Mouse (Mus musculus): ENCODE results near the gene Smco4. TPM values are rescaled to one million over a fixed set of nuclear protein-coding genes. Genes with fewer than 3 reads are reported as not detected.

The Smco4 gene
- total and polyA plus RNA-seq, 2 experiments from 2014 or later: 0.38 to 5.0 TPM

GRCm38 (mm10) chr9:15525246-15525645 lies 32.0 kb downstream of the Smco4 start:
- Histone ChIP-seq H3K9ac (replicated peaks; ENCODE audit: low read length, poor library complexity, severe bottlenecking) (no peak overlapping the region), H3K4me3 (ENCODE audit: low read depth, low read length) (no peak overlapping the region), H3K9me3 (ENCODE audit: low read length) (no peaks in the 10 kb centered on the region), H3K36me3 (ENCODE audit: insufficient read depth, low read length) (no peaks in the 10 kb centered on the region), H3K27me3 (ENCODE audit: insufficient read depth, low read length) (no peaks in the 10 kb centered on the region), H3K27ac (ENCODE audit: low read depth, low read length) (no peak overlapping the region), H3K4me1 (ENCODE audit: insufficient read depth, low read length) (no peaks in the 10 kb centered on the region), H3K4me2 (ENCODE audit: low read depth, low read length, poor library complexity, severe bottlenecking) (no peak overlapping the region)
- ATAC-seq (ENCODE audit: low FRiP score) (no peak), DNase-seq (ENCODE audit: low spot score) (no peak)
- WGBS: 78% methylated on average over 8 of the region's 8 CpGs
- no peak for TF ChIP-seq CTCF (IDR thresholded peaks at IDR 0.05)

GRCm38 (mm10) chr9:15526539-15526938 lies 33.3 kb downstream of the Smco4 start:
- Histone ChIP-seq H3K27ac (ENCODE audit: low read depth, low read length) (no peak overlapping the region), H3K36me3 (ENCODE audit: insufficient read depth, low read length) (no peaks in the 10 kb centered on the region), H3K27me3 (ENCODE audit: insufficient read depth, low read length) (no peaks in the 10 kb centered on the region), H3K4me1 (ENCODE audit: insufficient read depth, low read length) (no peaks in the 10 kb centered on the region), H3K4me2 (ENCODE audit: low read depth, low read length, poor library complexity, severe bottlenecking) (no peak overlapping the region), H3K4me3 (ENCODE audit: low read depth, low read length) (no peak overlapping the region), H3K9me3 (ENCODE audit: low read length) (no peaks in the 10 kb centered on the region), H3K9ac (replicated peaks; ENCODE audit: low read length, poor library complexity, severe bottlenecking) (no peak overlapping the region)
- ATAC-seq (ENCODE audit: low FRiP score) (no peak), DNase-seq (ENCODE audit: low spot score) (no peak)
- WGBS: 77% methylated on average over 7 of the region's 7 CpGs
- no peak for TF ChIP-seq CTCF (IDR thresholded peaks at IDR 0.05)

- Histone ChIP-seq H3K27ac (ENCODE audit: low read depth, low read length) (no peak overlapping the region), H3K9me3 (ENCODE audit: low read length) (no peaks in the 10 kb centered on the region), H3K4me3 (ENCODE audit: low read depth, low read length) (no peak overlapping the region), H3K4me2 (ENCODE audit: low read depth, low read length, poor library complexity, severe bottlenecking) (no peak overlapping the region), H3K36me3 (ENCODE audit: insufficient read depth, low read length) (no peaks in the 10 kb centered on the region), H3K27me3 (ENCODE audit: insufficient read depth, low read length) (no peaks in the 10 kb centered on the region), H3K4me1 (ENCODE audit: insufficient read depth, low read length) (no peaks in the 10 kb centered on the region), H3K9ac (replicated peaks; ENCODE audit: low read length, poor library complexity, severe bottlenecking) (no peak overlapping the region)
- DNase-seq (ENCODE audit: low spot score) (no peak), ATAC-seq (ENCODE audit: low FRiP score) (no peak)
- 67% methylated on average over 6 of the region's 6 CpGs for WGBS
- TF ChIP-seq CTCF (IDR thresholded peaks at IDR 0.05): no peak
Observed at GRCm38 (mm10) chr9:15527846-15528245, 34.6 kb downstream of the Smco4 start.

- no peaks in the 10 kb centered on the region for H3K27me3 ChIP-seq (ENCODE audit: insufficient read depth, low read length)
- no peak for TF ChIP-seq CTCF (IDR thresholded peaks at IDR 0.05)
- H3K36me3 ChIP-seq (ENCODE audit: insufficient read depth, low read length): no peaks in the 10 kb centered on the region
- WGBS: 87% methylated on average over 7 of the region's 7 CpGs
- no peaks in the 10 kb centered on the region for H3K4me1 ChIP-seq (ENCODE audit: insufficient read depth, low read length)
- DNase-seq (ENCODE audit: low spot score): no peak
- H3K9me3 ChIP-seq (ENCODE audit: low read length): no peaks in the 10 kb centered on the region
- no peak overlapping the region for H3K4me2 ChIP-seq (ENCODE audit: low read depth, low read length, poor library complexity, severe bottlenecking)
- no peak for ATAC-seq (ENCODE audit: low FRiP score)
- H3K9ac ChIP-seq (replicated peaks; ENCODE audit: low read length, poor library complexity, severe bottlenecking): no peak overlapping the region
- H3K27ac ChIP-seq (ENCODE audit: low read depth, low read length): no peak overlapping the region
- H3K4me3 ChIP-seq (ENCODE audit: low read depth, low read length): no peak overlapping the region
Observed at GRCm38 (mm10) chr9:15528368-15528767, 35.1 kb downstream of the Smco4 start.

GRCm38 (mm10) chr9:15529275-15529964 lies 36.2 kb downstream of the Smco4 start:
- Histone ChIP-seq H3K9ac (replicated peaks; ENCODE audit: low read length, poor library complexity, severe bottlenecking) (no peak overlapping the region), H3K4me1 (ENCODE audit: insufficient read depth, low read length) (no peaks in the 10 kb centered on the region), H3K36me3 (ENCODE audit: insufficient read depth, low read length) (no peaks in the 10 kb centered on the region), H3K27me3 (ENCODE audit: insufficient read depth, low read length) (no peaks in the 10 kb centered on the region), H3K4me2 (ENCODE audit: low read depth, low read length, poor library complexity, severe bottlenecking) (no peak overlapping the region), H3K4me3 (ENCODE audit: low read depth, low read length) (no peak overlapping the region), H3K9me3 (ENCODE audit: low read length) (no peaks in the 10 kb centered on the region), H3K27ac (ENCODE audit: low read depth, low read length) (no peak overlapping the region)
- DNase-seq (ENCODE audit: low spot score) (peak; percentile 32), ATAC-seq (ENCODE audit: low FRiP score) (no peak)
- no peak for TF ChIP-seq CTCF (IDR thresholded peaks at IDR 0.05)
- WGBS: 55% methylated on average over 8 of the region's 8 CpGs

GRCm38 (mm10) chr9:15529965-15530320 lies 36.7 kb downstream of the Smco4 start:
- ATAC-seq (ENCODE audit: low FRiP score) (no peak), DNase-seq (ENCODE audit: low spot score) (no peak)
- Histone ChIP-seq H3K4me2 (ENCODE audit: low read depth, low read length, poor library complexity, severe bottlenecking) (no peak overlapping the region), H3K9ac (replicated peaks; ENCODE audit: low read length, poor library complexity, severe bottlenecking) (no peak overlapping the region), H3K4me3 (ENCODE audit: low read depth, low read length) (no peak overlapping the region), H3K36me3 (ENCODE audit: insufficient read depth, low read length) (no peaks in the 10 kb centered on the region), H3K27me3 (ENCODE audit: insufficient read depth, low read length) (no peaks in the 10 kb centered on the region), H3K27ac (ENCODE audit: low read depth, low read length) (no peak overlapping the region), H3K4me1 (ENCODE audit: insufficient read depth, low read length) (no peaks in the 10 kb centered on the region), H3K9me3 (ENCODE audit: low read length) (no peaks in the 10 kb centered on the region)
- WGBS: 93% methylated on average over 2 of the region's 2 CpGs
- no peak for TF ChIP-seq CTCF (IDR thresholded peaks at IDR 0.05)
